Mouse (Mus musculus) NIH3T3 (cell line): ENCODE results near the gene Anp32a.
A peak's percentile ranks its signal among the peaks of the same experiment; 100 is the strongest.

Experiments
- DNase-seq: peaks from one replicate; pipeline ENCODE4 v3.0.0-alpha.2; 2012; ENCODE audit warnings: low read depth

Anp32a gene

GRCm38 (mm10) chr9:62346388-62346679 lies 5.2 kb downstream of the Anp32a start:
- DNase-seq = no peak

- no peak for DNase-seq
These were observed 6.1 kb downstream of the Anp32a start for GRCm38 (mm10) chr9:62347201-62347600.

- DNase-seq = no peak
These were observed 7.0 kb downstream of the Anp32a start for GRCm38 (mm10) chr9:62348050-62348449.

GRCm38 (mm10) chr9:62348467-62348985 lies 7.4 kb downstream of the Anp32a start:
- DNase-seq = no peak

GRCm38 (mm10) chr9:62349250-62349649 lies 8.2 kb downstream of the Anp32a start:
- no peak for DNase-seq

GRCm38 (mm10) chr9:62350721-62351120 lies 9.6 kb downstream of the Anp32a start:
- DNase-seq = no peak

GRCm38 (mm10) chr9:62351200-62351599 lies 10.1 kb downstream of the Anp32a start:
- DNase-seq = no peak

- peak; percentile 38 for DNase-seq
These were observed 12.7 kb downstream of the Anp32a start for GRCm38 (mm10) chr9:62353784-62354183.

GRCm38 (mm10) chr9:62354838-62355719 lies 14.0 kb downstream of the Anp32a start:
- DNase-seq = no peak

- no peak for DNase-seq
These were observed 14.7 kb downstream of the Anp32a start for GRCm38 (mm10) chr9:62355763-62356162.

- no peak for DNase-seq
These were observed 16.5 kb downstream of the Anp32a start for GRCm38 (mm10) chr9:62357593-62357992.

GRCm38 (mm10) chr9:62358851-62359250 lies 17.8 kb downstream of the Anp32a start:
- DNase-seq = no peak

GRCm38 (mm10) chr9:62360889-62361288 lies 19.8 kb downstream of the Anp32a start:
- DNase-seq = no peak

GRCm38 (mm10) chr9:62362835-62363385 lies 21.8 kb downstream of the Anp32a start:
- DNase-seq = no peak

GRCm38 (mm10) chr9:62363619-62364018 lies 22.5 kb downstream of the Anp32a start:
- DNase-seq = peak; percentile 93

GRCm38 (mm10) chr9:62364216-62364615 lies 23.1 kb downstream of the Anp32a start:
- DNase-seq = no peak

- DNase-seq = peak; percentile 27
These were observed 23.7 kb downstream of the Anp32a start for GRCm38 (mm10) chr9:62364831-62365230.

GRCm38 (mm10) chr9:62365326-62366080 lies 24.4 kb downstream of the Anp32a start:
- no peak for DNase-seq

GRCm38 (mm10) chr9:62366478-62367458 lies 25.7 kb downstream of the Anp32a start:
- no peak for DNase-seq

- DNase-seq = no peak
These were observed 26.5 kb downstream of the Anp32a start for GRCm38 (mm10) chr9:62367510-62368071.

- DNase-seq = no peak
These were observed 27.3 kb downstream of the Anp32a start for GRCm38 (mm10) chr9:62368256-62368905.
